Mouse (Mus musculus) liver, embryonic 12.5 days (tissue): ENCODE data around the gene Sync. TPM values are rescaled to one million over a fixed set of nuclear protein-coding genes. Genes with fewer than 3 reads are reported as not detected.

Experiments used
- ATAC-seq: fragments of 200-750 bp; cut with Nextera tagmentation; 2 replicates; pipeline ENCODE4 v1.8.0; 2017; ENCODE audit warnings: moderate number of reproducible peaks, mild to moderate bottlenecking, moderate library complexity
- H3K27ac ChIP-seq: fragments of 300-500 bp; sonication (generic); 2 replicates; pipeline ENCODE4 v1.5.1; 2016; ENCODE audit warnings: mild to moderate bottlenecking
- H3K27me3 ChIP-seq: fragments of 300-500 bp; sonication (generic); replicated peaks from 2 replicates; pipeline ENCODE4 v1.6.1; 2016; ENCODE audit warnings: mild to moderate bottlenecking, moderate library complexity
- H3K36me3 ChIP-seq: fragments of 300-500 bp; sonication (generic); 2 replicates; pipeline ENCODE4 v1.6.1; 2016; ENCODE audit warnings: mild to moderate bottlenecking, moderate library complexity
- H3K4me1 ChIP-seq: fragments of 300-500 bp; sonication (generic); 2 replicates; pipeline ENCODE4 v1.6.1; 2016
- H3K4me2 ChIP-seq: fragments of 300-500 bp; sonication (generic); 2 replicates; pipeline ENCODE4 v1.6.1; 2016; ENCODE audit warnings: mild to moderate bottlenecking, moderate library complexity
- H3K4me3 ChIP-seq: fragments of 300-500 bp; sonication (generic); 2 replicates; pipeline ENCODE4 v1.5.1; 2016; ENCODE audit warnings: mild to moderate bottlenecking, moderate library complexity
- H3K9ac ChIP-seq: fragments of 300-500 bp; sonication (generic); 2 replicates; pipeline ENCODE4 v1.6.1; 2016; ENCODE audit warnings: mild to moderate bottlenecking, moderate library complexity
- H3K9me3 ChIP-seq: fragments of 300-500 bp; sonication (generic); replicated peaks from 2 replicates; pipeline ENCODE4 v1.6.1; 2016; ENCODE audit warnings: mild to moderate bottlenecking, moderate library complexity
- WGBS: fragments of 180-500 bp; shearing (Covaris S2); methylation state at CpG from one replicate; pipeline ENCODE4 v1.1.7; 2016; ENCODE audit not compliant: insufficient replicate concordance; 5-methylcytosine and 5-hydroxymethylcytosine counted together
- polyA plus RNA-seq: library from polyadenylated mRNA; unstranded; fragments of >200 nt; fragmentation: Nextera tagmentation; extraction: Ambion mirVana; gene quantifications from 2 replicates; pipeline ENCODE4 v1.2.1, GENCODE M21; 2016

The Sync gene
- polyA plus RNA-seq, 1 experiment from 2014 or later, result 0.13 TPM

DNA sequence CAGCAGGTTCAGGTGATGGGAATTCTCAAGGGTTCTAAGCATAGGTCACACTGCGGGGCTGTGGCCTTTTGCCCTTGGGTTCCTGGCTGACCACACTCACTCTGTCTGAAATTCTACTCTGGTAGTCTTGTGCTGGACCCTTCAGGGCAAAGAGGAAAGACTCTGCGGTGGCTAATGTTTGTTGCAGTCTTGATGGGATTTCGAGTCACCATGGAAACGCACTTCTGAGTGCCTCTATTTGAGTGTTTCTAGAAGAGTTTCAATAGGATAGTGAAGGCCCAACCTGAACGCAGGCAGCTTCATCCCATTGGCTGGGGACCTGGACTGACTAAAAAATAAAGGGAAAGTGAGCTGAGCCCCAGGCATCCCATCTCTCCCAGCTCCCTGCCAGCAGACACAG lies 20.6 kb upstream of the Sync start:
- Histone ChIP-seq H3K4me1 (peaks cover 34% of the 10 kb centered on the region), H3K27me3 (peaks cover 34% of the 10 kb centered on the region; the same call in 1 of the 2 replicates), H3K9me3 (no peaks in the 10 kb centered on the region), H3K27ac (no peak overlapping the region), H3K9ac (no peak overlapping the region), H3K4me2 (no peak overlapping the region), H3K4me3 (no peak overlapping the region), H3K36me3 (no peaks in the 10 kb centered on the region)
- ATAC-seq, result no peak
- WGBS, result 83% methylated on average over 5 of the region's 5 CpGs

GRCm38 (mm10) chr4:129268698-129269097 lies 18.7 kb upstream of the Sync start:
- Histone ChIP-seq H3K4me2 (no peak overlapping the region), H3K27ac (no peak overlapping the region), H3K36me3 (no peaks in the 10 kb centered on the region), H3K9ac (no peak overlapping the region), H3K4me1 (peaks cover 31% of the 10 kb centered on the region), H3K27me3 (peaks cover 42% of the 10 kb centered on the region), H3K9me3 (no peaks in the 10 kb centered on the region), H3K4me3 (no peak overlapping the region)
- WGBS, result 28% methylated on average over 1 of the region's 1 CpGs
- ATAC-seq, result no peak

GRCm38 (mm10) chr4:129271991-129272755 lies 15.2 kb upstream of the Sync start:
- Histone ChIP-seq H3K4me3 (no peak overlapping the region), H3K4me2 (no peak overlapping the region)

GRCm38 (mm10) chr4:129272756-129273046 lies 14.7 kb upstream of the Sync start:
- Histone ChIP-seq H3K27me3 (peaks cover 21% of the 10 kb centered on the region), H3K4me1 (peaks cover 22% of the 10 kb centered on the region), H3K27ac (no peak overlapping the region), H3K9ac (no peak overlapping the region), H3K4me3 (no peak overlapping the region), H3K9me3 (no peaks in the 10 kb centered on the region), H3K4me2 (no peak overlapping the region), H3K36me3 (no peaks in the 10 kb centered on the region)
- WGBS, result 64% methylated on average over 5 of the region's 5 CpGs
- no peak for ATAC-seq

More at GRCm38 (mm10) chr4:129271991-129272755, 15.2 kb upstream of the Sync start:
- no peaks in the 10 kb centered on the region for H3K36me3 ChIP-seq
- H3K9me3 ChIP-seq, result no peaks in the 10 kb centered on the region
- H3K27me3 ChIP-seq, result peaks cover 26% of the 10 kb centered on the region
- WGBS, result 30% methylated on average over 15 of the region's 15 CpGs
- H3K4me1 ChIP-seq, result peaks cover 25% of the 10 kb centered on the region
- no peak overlapping the region for H3K9ac ChIP-seq
- no peak for ATAC-seq
- H3K27ac ChIP-seq, result no peak overlapping the region

- H3K9me3 ChIP-seq, result no peaks in the 10 kb centered on the region
- ATAC-seq, result peak; percentile 78
- no peaks in the 10 kb centered on the region for H3K36me3 ChIP-seq
- peaks cover 22% of the 10 kb centered on the region for H3K27me3 ChIP-seq
- no peak overlapping the region for H3K27ac ChIP-seq
- peaks cover 18% of the 10 kb centered on the region for H3K4me1 ChIP-seq
- 0 out of 2 replicates have a peak overlapping the region, but pooled peaks have one; percentile 14 for H3K4me2 ChIP-seq
- 1% methylated on average over 18 of the region's 18 CpGs for WGBS
- no peak overlapping the region for H3K4me3 ChIP-seq
- H3K9ac ChIP-seq, result no peak overlapping the region
Observed at GRCm38 (mm10) chr4:129276453-129276865, 11.0 kb upstream of the Sync start.

GRCm38 (mm10) chr4:129282786-129283185 lies 4.6 kb upstream of the Sync start:
- 70% methylated on average over 5 of the region's 5 CpGs for WGBS
- no peak for ATAC-seq
- peaks cover 54% of the 10 kb centered on the region for H3K27me3 ChIP-seq
- H3K9me3 ChIP-seq, result no peaks in the 10 kb centered on the region
- peaks cover 10% of the 10 kb centered on the region for H3K4me1 ChIP-seq
- H3K36me3 ChIP-seq, result no peaks in the 10 kb centered on the region
- H3K4me3 ChIP-seq, result no peak overlapping the region
- no peak overlapping the region for H3K4me2 ChIP-seq
- no peak overlapping the region for H3K9ac ChIP-seq
- no peak overlapping the region for H3K27ac ChIP-seq

- peaks cover 54% of the 10 kb centered on the region for H3K27me3 ChIP-seq
Observed at GRCm38 (mm10) chr4:129283226-129283625, 4.2 kb upstream of the Sync start.

GRCm38 (mm10) chr4:129284685-129285084 lies 2.7 kb upstream of the Sync start:
- Histone ChIP-seq H3K9me3 (no peaks in the 10 kb centered on the region), H3K4me3 (no peak overlapping the region), H3K9ac (no peak overlapping the region), H3K4me2 (no peak overlapping the region), H3K27ac (no peak overlapping the region), H3K36me3 (no peaks in the 10 kb centered on the region), H3K4me1 (peaks cover 15% of the 10 kb centered on the region), H3K27me3 (peaks cover 66% of the 10 kb centered on the region)
- no peak for ATAC-seq
- 59% methylated on average over 2 of the region's 2 CpGs for WGBS

More at GRCm38 (mm10) chr4:129283226-129283625, 4.2 kb upstream of the Sync start:
- H3K9ac ChIP-seq, result no peak overlapping the region
- H3K9me3 ChIP-seq, result no peaks in the 10 kb centered on the region
- no peak overlapping the region for H3K27ac ChIP-seq
- no peak overlapping the region for H3K4me2 ChIP-seq
- no peak overlapping the region for H3K4me3 ChIP-seq
- no peak for ATAC-seq
- WGBS, result 65% methylated on average over 5 of the region's 5 CpGs
- H3K36me3 ChIP-seq, result no peaks in the 10 kb centered on the region
- H3K4me1 ChIP-seq, result peaks cover 14% of the 10 kb centered on the region

- no peak overlapping the region for H3K4me2 ChIP-seq
- no peaks in the 10 kb centered on the region for H3K36me3 ChIP-seq
- no peak for ATAC-seq
- H3K27me3 ChIP-seq, result peaks cover 72% of the 10 kb centered on the region
- peaks cover 15% of the 10 kb centered on the region for H3K4me1 ChIP-seq
- no peaks in the 10 kb centered on the region for H3K9me3 ChIP-seq
- no peak overlapping the region for H3K9ac ChIP-seq
- H3K4me3 ChIP-seq, result no peak overlapping the region
- 61% methylated on average over 5 of the region's 5 CpGs for WGBS
- H3K27ac ChIP-seq, result no peak overlapping the region
Observed at GRCm38 (mm10) chr4:129286001-129286682, 1.3 kb upstream of the Sync start.

- Histone ChIP-seq H3K9me3 (no peaks in the 10 kb centered on the region), H3K4me2 (peak overlapping the region; percentile 95), H3K27me3 (peaks cover 72% of the 10 kb centered on the region), H3K4me1 (peaks cover 15% of the 10 kb centered on the region), H3K4me3 (peak overlapping the region; percentile 60), H3K27ac (no peak overlapping the region), H3K36me3 (no peaks in the 10 kb centered on the region), H3K9ac (peak overlapping the region; percentile 63)
- WGBS, result 4% methylated on average over 28 of the region's 28 CpGs
- ATAC-seq, result 0 out of 2 replicates have a peak, but pooled peaks have one; percentile 10
Observed at GRCm38 (mm10) chr4:129286683-129287471, 540 bp upstream of the Sync start.

DNA sequence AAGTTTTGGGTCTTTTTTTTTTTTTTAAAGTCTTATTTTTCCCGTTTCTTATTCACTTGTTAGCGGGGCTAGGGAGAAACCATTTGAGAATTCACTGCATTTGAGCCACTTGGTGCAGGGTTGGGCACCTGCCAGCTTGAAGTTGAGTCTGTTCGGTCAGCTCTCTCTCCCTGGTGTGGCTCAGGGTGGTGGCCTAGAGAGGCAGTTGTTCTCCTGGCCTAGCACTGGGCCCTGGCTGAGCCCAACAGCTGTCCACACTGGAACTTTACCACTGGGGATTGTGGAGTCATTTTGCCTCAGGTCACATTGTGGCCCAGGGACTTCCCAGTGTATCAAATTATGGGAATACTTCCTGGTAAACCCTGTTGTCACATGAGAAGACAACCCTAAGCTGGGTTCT lies 650 bp downstream of the Sync start:
- ATAC-seq, result no peak
- no peak overlapping the region for H3K27ac ChIP-seq
- no peaks in the 10 kb centered on the region for H3K36me3 ChIP-seq
- no peak overlapping the region; the same call in 1 of the 2 replicates for H3K4me3 ChIP-seq
- H3K9ac ChIP-seq, result no peak overlapping the region
- peak overlapping the region; percentile 95 for H3K4me2 ChIP-seq
- no peaks in the 10 kb centered on the region for H3K9me3 ChIP-seq
- peaks cover 15% of the 10 kb centered on the region for H3K4me1 ChIP-seq
- WGBS, result 49% methylated on average over 3 of the region's 3 CpGs
- peaks cover 73% of the 10 kb centered on the region for H3K27me3 ChIP-seq

DNA sequence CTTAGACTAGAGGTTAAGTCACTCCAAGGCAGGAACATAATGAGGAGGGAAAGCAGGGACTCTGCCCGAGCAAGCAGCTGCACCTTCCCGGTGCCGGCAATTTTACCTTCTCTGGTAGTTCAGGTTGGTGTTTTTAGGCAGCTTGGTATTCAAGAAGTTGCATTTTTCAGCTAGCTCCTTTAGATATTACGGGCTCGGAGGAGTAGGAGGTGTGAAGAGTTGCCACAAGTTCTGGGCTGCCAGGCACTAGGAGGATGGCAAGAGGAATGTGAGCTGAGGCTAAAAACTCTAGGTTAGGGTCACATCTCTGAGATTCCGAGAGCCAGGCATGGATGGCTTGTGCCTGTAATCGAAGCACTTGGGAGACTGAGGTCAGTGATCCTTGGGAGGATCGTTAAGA lies 2.3 kb downstream of the Sync start:
- H3K27ac ChIP-seq, result no peak overlapping the region
- no peak for ATAC-seq
- no peak overlapping the region for H3K9ac ChIP-seq
- H3K4me1 ChIP-seq, result peaks cover 15% of the 10 kb centered on the region
- H3K36me3 ChIP-seq, result no peaks in the 10 kb centered on the region
- H3K4me3 ChIP-seq, result no peak overlapping the region
- 84% methylated on average over 8 of the region's 8 CpGs for WGBS
- H3K4me2 ChIP-seq, result no peak overlapping the region
- no peaks in the 10 kb centered on the region for H3K9me3 ChIP-seq
- peaks cover 73% of the 10 kb centered on the region for H3K27me3 ChIP-seq
